Mouse (Mus musculus) cerebellum, postnatal 10 days (tissue): ENCODE measurements at regions not wholly inside any gene's neighbourhood (a gene's known extent, or its start where the extent isn't known, plus 50 kb on each side); places are given as distances from the start of the nearest gene placed in this dataset.

ENCODE experiments used
- DNase-seq, 2 experiments: peaks; one replicate each; pipeline ENCODE4 v3.0.0; 2021; ENCODE audit warnings: mixed read lengths in 2 of 2

GRCm38 (mm10) chr2:68799993-68800740 is 61.1 kb upstream of the Cers6 start:
- peak; percentile 52 for DNase-seq

- no peak for DNase-seq
These were observed 57.1 kb upstream of the Cers6 start for GRCm38 (mm10) chr2:68804117-68804516.

- DNase-seq: peak; percentile 21 to 28
These were observed 55.4 kb upstream of the Cers6 start for GRCm38 (mm10) chr2:68805866-68806265.

- no peak for DNase-seq
These were observed 54.8 kb upstream of the Cers6 start for GRCm38 (mm10) chr2:68806311-68806895.
